Mouse (Mus musculus) embryonic facial prominence, embryonic 10.5 days (tissue): ENCODE measurements around the gene Npnt. TPM values are rescaled to one million over a fixed set of nuclear protein-coding genes. Genes with fewer than 3 reads are reported as not detected.

Source experiments
- DNase-seq: peaks from one replicate; pipeline ENCODE4 v3.0.0-alpha.2; 2017; ENCODE audit warnings: low spot score
- H3K27ac ChIP-seq: fragments of 300-500 bp; sonication (generic); replicated peaks from 2 replicates; pipeline ENCODE4 v1.5.1; 2016; ENCODE audit warnings: mild to moderate bottlenecking
- H3K27me3 ChIP-seq: fragments of 300-500 bp; sonication (generic); replicated peaks from 2 replicates; pipeline ENCODE4 v1.6.1; 2016; ENCODE audit warnings: low read depth, mild to moderate bottlenecking; ENCODE audit not compliant: poor library complexity, severe bottlenecking
- H3K36me3 ChIP-seq: fragments of 300-500 bp; sonication (generic); replicated peaks from 2 replicates; pipeline ENCODE4 v1.6.1; 2016; ENCODE audit warnings: mild to moderate bottlenecking, moderate library complexity
- H3K4me1 ChIP-seq: fragments of 300-500 bp; sonication (generic); 2 replicates; pipeline ENCODE4 v1.6.1; 2016
- H3K4me3 ChIP-seq: fragments of 300-500 bp; sonication (generic); 2 replicates; pipeline ENCODE4 v1.5.1; 2016; ENCODE audit warnings: mild to moderate bottlenecking, moderate library complexity
- H3K9me3 ChIP-seq: fragments of 300-500 bp; sonication (generic); 2 replicates; pipeline ENCODE4 v1.6.1; 2016; ENCODE audit warnings: mild to moderate bottlenecking
- WGBS: fragments of 180-500 bp; shearing (Covaris S2); methylation state at CpG from one replicate; pipeline ENCODE4 v1.1.7; 2016; 5-methylcytosine and 5-hydroxymethylcytosine counted together
- polyA plus RNA-seq: library from polyadenylated mRNA; unstranded; fragments of >200 nt; fragmentation: Nextera tagmentation; extraction: Ambion mirVana; gene quantifications from 2 replicates; pipeline ENCODE4 v1.2.1, GENCODE M21; 2016

Npnt gene
- polyA plus RNA-seq, 1 experiment from 2014 or later: 26.2 TPM

DNA sequence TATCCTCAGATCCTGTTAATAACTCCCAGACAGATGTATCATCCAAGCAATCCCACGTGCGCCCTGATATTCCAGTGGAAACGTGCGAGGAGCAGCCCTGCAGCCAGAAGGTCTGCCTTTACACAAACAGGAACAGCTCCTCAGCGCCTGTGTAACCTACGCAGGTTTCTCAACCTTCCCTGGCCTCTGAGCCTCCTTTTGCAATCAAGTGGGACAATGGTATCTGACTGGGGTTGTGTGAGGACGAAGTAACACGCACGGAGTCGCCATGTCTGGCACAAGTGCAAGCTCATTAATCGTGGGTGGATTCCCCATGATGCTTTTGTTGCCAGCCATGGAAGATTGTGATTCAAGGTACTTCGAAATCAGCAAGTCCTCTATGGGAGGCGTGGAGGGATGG, 86.2 kb downstream of the Npnt start:
- H3K27ac ChIP-seq: no peak overlapping the region
- DNase-seq: no peak
- H3K9me3 ChIP-seq: no peaks in the 10 kb centered on the region
- H3K27me3 ChIP-seq: no peaks in the 10 kb centered on the region
- peaks cover 21% of the 10 kb centered on the region for H3K4me1 ChIP-seq
- H3K4me3 ChIP-seq: no peak overlapping the region
- 84% methylated on average over 13 of the region's 13 CpGs for WGBS
- H3K36me3 ChIP-seq: no peaks in the 10 kb centered on the region

- Histone ChIP-seq H3K4me1 (peaks cover 39% of the 10 kb centered on the region), H3K36me3 (no peaks in the 10 kb centered on the region), H3K27ac (peak overlapping the region; percentile 66), H3K9me3 (no peaks in the 10 kb centered on the region), H3K27me3 (no peaks in the 10 kb centered on the region), H3K4me3 (no peak overlapping the region)
- WGBS: 65% methylated on average over 8 of the region's 8 CpGs
- peak; percentile 27 for DNase-seq
Observed at GRCm38 (mm10) chr3:132860796-132861195, 89.3 kb downstream of the Npnt start.

- peaks cover 50% of the 10 kb centered on the region for H3K4me1 ChIP-seq
- H3K4me3 ChIP-seq: no peak overlapping the region
- peak overlapping the region; percentile 66; the same call in 1 of the 2 replicates for H3K27ac ChIP-seq
- DNase-seq: no peak
- WGBS: 90% methylated on average over 7 of the region's 7 CpGs
- no peaks in the 10 kb centered on the region for H3K9me3 ChIP-seq
- H3K27me3 ChIP-seq: no peaks in the 10 kb centered on the region
- no peaks in the 10 kb centered on the region for H3K36me3 ChIP-seq
Observed at GRCm38 (mm10) chr3:132859573-132859972, 90.5 kb downstream of the Npnt start.

DNA sequence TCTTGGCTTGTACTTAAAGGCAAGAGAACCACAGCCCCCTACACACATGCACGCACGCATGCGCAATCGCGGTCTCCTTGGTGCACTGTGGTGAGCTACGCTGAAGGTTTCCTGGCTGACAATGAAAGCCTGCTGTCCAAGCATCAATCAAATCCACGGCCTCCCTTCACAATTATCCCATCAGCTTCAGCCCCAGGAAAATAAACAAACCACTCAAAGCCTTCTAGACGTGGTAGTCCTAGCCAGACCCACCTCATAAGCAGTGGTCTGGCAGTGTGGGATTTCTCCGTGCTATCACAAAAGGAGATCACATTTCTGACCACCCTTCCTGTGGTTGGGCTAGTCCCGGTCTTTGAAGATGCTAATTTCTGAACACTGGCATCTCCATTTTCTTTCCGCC, 91.2 kb downstream of the Npnt start:
- Histone ChIP-seq H3K4me3 (no peak overlapping the region), H3K27ac (peak overlapping the region; percentile 1; the same call in 1 of the 2 replicates), H3K36me3 (no peaks in the 10 kb centered on the region), H3K4me1 (peaks cover 52% of the 10 kb centered on the region), H3K27me3 (no peaks in the 10 kb centered on the region), H3K9me3 (no peaks in the 10 kb centered on the region)
- 62% methylated on average over 11 of the region's 11 CpGs for WGBS
- DNase-seq: no peak

DNA sequence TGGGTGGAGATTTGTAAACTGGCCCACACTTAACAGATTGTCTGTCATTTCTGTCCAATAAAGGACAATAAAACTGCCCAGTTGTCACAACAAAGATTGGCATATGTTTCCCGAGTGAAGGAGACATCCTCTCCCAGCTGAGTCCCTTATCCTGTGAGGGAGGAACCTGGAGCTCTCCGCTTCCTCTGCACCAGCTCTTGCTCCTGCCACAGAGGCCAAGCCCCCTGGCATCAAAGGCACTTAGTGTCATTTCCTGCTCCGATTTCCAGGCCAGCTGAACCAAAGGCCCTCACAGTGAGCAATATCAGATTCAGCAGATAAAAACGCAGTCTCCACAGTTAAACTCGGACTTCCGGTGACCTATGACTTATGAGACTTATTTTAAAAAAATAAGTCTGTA, 93.4 kb downstream of the Npnt start:
- DNase-seq: peak; percentile 47
- Histone ChIP-seq H3K9me3 (no peaks in the 10 kb centered on the region), H3K27ac (peak overlapping the region; percentile 48; the same call in 1 of the 2 replicates), H3K36me3 (no peaks in the 10 kb centered on the region), H3K4me3 (no peak overlapping the region), H3K4me1 (peaks cover 61% of the 10 kb centered on the region), H3K27me3 (no peaks in the 10 kb centered on the region)
- 35% methylated on average over 6 of the region's 6 CpGs for WGBS

DNA sequence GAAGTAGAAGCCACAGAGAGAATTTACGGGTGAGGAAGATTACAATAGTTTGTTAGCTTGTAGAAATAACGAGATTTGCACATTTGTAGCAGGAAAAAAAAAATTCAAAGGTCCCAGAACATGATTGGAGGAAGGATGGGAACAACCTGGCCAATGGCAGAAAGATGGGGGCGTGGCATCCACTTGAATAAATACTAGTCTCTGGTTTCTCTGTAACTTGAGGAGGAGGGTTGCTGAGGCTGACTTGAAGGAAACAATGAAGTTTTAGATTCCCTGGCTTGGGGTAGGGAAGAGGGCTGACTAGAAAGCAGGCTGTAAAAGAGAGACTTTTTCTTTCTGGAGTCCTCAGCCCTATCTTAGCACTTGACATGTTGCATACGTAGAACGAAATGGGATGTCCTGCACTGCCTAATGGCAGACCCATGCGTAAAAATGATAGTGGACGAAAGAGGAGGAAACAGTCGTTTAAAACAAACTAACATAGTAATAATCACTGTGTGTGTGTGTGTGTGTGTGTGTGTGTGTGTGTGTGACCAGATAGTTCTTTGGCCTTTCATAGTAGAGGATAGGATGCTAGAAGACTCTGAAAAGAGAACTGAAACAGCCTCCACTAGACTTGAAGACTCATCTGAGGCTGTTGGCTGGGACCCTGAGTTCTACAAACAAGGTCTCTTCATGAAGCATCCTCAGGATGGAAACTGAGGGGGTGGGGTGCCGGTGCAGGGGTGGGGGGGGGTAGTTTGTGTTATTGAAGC, 94.5 kb downstream of the Npnt start:
- Histone ChIP-seq H3K4me3 (no peak overlapping the region), H3K36me3 (no peaks in the 10 kb centered on the region), H3K27me3 (no peaks in the 10 kb centered on the region), H3K27ac (peak overlapping the region; percentile 81), H3K4me1 (peaks cover 59% of the 10 kb centered on the region), H3K9me3 (no peaks in the 10 kb centered on the region)
- WGBS: 52% methylated on average over 9 of the region's 9 CpGs
- peak; percentile 71 for DNase-seq

DNA sequence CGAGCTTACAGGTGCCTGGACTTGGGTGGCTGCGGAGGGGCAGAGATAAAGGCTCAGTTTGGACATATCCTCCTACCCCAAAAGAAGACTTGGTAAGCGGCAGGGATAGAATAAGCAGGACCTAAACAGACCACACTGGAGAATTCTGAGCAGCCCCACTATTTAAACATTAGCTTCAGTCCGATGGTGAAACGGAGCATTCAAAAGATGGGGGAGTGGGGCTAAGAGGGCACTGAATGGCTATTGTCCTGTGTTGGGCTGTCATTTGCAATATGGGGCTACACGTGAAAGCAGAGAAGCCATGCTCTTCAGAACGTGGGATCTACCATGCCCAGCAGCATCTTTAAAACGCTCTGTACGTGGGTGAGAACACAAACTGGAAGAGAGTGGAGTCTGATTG, 95.8 kb downstream of the Npnt start:
- Histone ChIP-seq H3K9me3 (no peaks in the 10 kb centered on the region), H3K27me3 (no peaks in the 10 kb centered on the region), H3K36me3 (no peaks in the 10 kb centered on the region), H3K4me1 (peaks cover 45% of the 10 kb centered on the region), H3K27ac (no peak overlapping the region), H3K4me3 (no peak overlapping the region)
- no peak for DNase-seq
- 84% methylated on average over 9 of the region's 9 CpGs for WGBS

DNA sequence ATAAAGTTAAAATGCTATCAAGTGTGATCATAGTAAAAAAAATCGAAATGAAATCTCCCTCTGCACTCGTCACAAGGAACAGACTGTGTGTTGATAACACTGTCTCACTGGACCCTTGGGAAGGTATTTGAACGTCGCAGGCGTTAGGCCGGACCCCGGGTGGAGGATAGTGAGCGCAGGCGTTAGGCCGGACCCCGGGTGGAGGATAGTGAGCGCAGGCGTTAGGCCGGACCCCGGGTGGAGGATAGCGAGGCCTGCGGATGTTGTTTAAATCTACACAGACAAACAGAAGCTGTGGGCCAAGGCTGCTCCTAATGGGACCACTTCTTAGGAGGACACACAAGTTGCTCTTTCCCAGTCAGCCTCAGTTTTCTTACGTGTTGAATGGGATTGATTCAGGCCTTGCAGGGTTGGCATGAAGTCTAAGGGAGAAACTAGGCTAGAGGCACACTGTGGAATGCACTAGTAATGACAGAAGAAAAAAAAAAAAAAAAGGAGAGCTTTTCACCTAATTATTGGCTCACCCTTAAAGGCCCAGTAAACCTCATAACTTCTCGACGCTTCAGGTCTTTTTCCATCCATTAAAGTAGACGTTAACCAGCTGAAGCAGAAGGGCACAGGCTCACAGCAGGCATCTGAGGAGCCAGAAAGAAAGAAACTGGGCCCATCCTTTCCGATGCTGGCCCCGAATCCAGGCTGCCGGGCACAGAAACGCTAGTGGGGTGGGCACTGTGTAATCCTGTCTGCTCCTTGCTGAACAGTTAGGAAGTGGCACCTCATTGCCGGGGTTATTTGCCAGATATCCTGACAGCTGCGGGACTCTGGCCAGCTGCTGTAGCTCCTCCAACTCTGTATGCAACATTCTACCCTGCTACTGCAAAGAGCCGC, 98.0 kb downstream of the Npnt start:
- H3K27ac ChIP-seq: peak overlapping the region; percentile 40; the same call in 1 of the 2 replicates
- no peak for DNase-seq
- WGBS: 73% methylated on average over 28 of the region's 28 CpGs

GRCm38 (mm10) chr3:132851417-132851816, 98.7 kb downstream of the Npnt start:
- WGBS: 69% methylated on average over 1 of the region's 1 CpGs
- DNase-seq: no peak
- H3K27me3 ChIP-seq: no peaks in the 10 kb centered on the region
- H3K9me3 ChIP-seq: no peaks in the 10 kb centered on the region
- H3K4me1 ChIP-seq: peaks cover 28% of the 10 kb centered on the region
- no peak overlapping the region for H3K27ac ChIP-seq
- H3K36me3 ChIP-seq: no peaks in the 10 kb centered on the region
- no peak overlapping the region for H3K4me3 ChIP-seq

More for the DNA sequence above, 98.0 kb downstream of the Npnt start:
- no peak overlapping the region for H3K4me3 ChIP-seq
- peaks cover 33% of the 10 kb centered on the region for H3K4me1 ChIP-seq
- no peaks in the 10 kb centered on the region for H3K9me3 ChIP-seq
- no peaks in the 10 kb centered on the region for H3K27me3 ChIP-seq
- H3K36me3 ChIP-seq: no peaks in the 10 kb centered on the region

DNA sequence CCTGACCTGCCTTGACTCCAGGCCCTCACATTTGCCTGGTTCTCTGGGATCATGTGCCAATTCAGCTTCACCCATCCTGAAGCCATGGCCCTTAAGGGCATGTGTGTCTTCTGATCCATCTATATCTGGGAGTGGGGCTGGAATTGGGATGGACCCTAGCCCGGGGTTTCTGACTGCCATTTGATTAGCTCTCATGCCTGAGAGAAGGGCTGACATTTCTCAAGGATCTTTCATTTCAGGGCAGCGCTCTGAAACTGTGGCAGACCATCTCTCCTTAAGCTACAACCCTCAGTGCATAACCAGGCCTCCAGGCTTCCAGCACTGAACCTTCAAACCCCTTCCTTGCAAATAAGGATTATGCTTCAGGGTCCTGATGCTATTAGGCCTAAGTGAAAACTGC, 99.7 kb downstream of the Npnt start:
- no peak overlapping the region for H3K4me3 ChIP-seq
- no peaks in the 10 kb centered on the region for H3K36me3 ChIP-seq
- DNase-seq: no peak
- no peaks in the 10 kb centered on the region for H3K9me3 ChIP-seq
- WGBS: 79% methylated on average over 2 of the region's 2 CpGs
- no peaks in the 10 kb centered on the region for H3K27me3 ChIP-seq
- H3K27ac ChIP-seq: no peak overlapping the region
- peaks cover 19% of the 10 kb centered on the region for H3K4me1 ChIP-seq

DNA sequence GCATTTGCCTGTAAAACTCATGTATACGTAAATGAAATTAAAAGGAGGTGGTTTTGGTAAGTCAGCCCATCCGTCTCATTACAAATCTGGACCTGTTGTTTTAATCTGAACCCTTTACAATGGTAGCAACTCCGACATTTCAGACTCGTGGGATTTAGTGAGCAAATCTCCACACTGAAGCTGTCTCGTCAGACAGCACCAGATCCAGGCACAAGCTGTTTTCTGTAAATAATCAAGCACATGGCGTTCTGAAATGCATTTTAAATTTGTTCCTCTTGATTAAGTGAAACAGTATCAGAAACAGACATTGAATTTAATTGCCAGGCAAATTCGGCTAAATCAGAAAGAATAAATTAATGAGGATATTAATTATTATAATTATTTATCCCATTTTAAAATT, 100.4 kb downstream of the Npnt start:
- DNase-seq: no peak
- Histone ChIP-seq H3K4me3 (no peak overlapping the region), H3K27ac (no peak overlapping the region), H3K4me1 (peaks cover 12% of the 10 kb centered on the region), H3K27me3 (no peaks in the 10 kb centered on the region), H3K9me3 (no peaks in the 10 kb centered on the region), H3K36me3 (no peaks in the 10 kb centered on the region)
- 80% methylated on average over 7 of the region's 7 CpGs for WGBS

DNA sequence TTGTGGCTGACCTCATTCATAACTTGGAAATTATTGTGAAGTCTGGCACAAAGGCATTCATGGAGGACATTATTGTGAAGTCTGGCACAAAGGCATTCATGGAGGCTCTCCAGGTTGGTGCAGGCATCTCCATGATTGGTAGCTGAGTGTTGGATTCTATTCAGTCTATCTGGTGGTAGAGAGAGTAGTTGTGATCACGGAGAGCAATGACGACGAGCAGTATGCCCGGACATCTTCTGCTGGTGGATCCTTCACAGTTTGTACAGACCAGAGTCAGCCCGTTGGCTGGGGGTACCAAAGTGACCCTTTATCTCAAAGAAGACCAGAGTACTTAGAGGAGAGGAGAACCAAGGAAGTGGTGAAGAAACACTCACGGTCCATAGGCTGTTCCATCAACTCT, 107.4 kb downstream of the Npnt start:
- Histone ChIP-seq H3K27me3 (no peaks in the 10 kb centered on the region), H3K9me3 (no peaks in the 10 kb centered on the region), H3K4me1 (no peaks in the 10 kb centered on the region), H3K27ac (no peak overlapping the region), H3K4me3 (no peak overlapping the region), H3K36me3 (peaks cover 27% of the 10 kb centered on the region)
- 95% methylated on average over 6 of the region's 6 CpGs for WGBS
- no peak for DNase-seq

GRCm38 (mm10) chr3:132839516-132839915, 110.6 kb downstream of the Npnt start:
- 88% methylated on average over 8 of the region's 8 CpGs for WGBS
- Histone ChIP-seq H3K9me3 (no peaks in the 10 kb centered on the region), H3K4me1 (no peaks in the 10 kb centered on the region), H3K36me3 (peaks cover 36% of the 10 kb centered on the region), H3K4me3 (no peak overlapping the region), H3K27ac (no peak overlapping the region), H3K27me3 (no peaks in the 10 kb centered on the region)
- DNase-seq: no peak
